Mouse (Mus musculus) ES-E14 (cell line): ENCODE data around the gene Pacrg. TPM values are rescaled to one million over a fixed set of nuclear protein-coding genes. Genes with fewer than 3 reads are reported as not detected.

Experiments used
- DNase-seq: peaks from one replicate; pipeline ENCODE4 v3.0.0-alpha.2; 2013; ENCODE audit warnings: low read depth, low spot score
- H3K27ac ChIP-seq: 2 replicates; pipeline ENCODE4 v1.5.1; 2012; ENCODE audit warnings: low read depth, mild to moderate bottlenecking, low read length, moderate library complexity, mixed read lengths; ENCODE audit not compliant: poor library complexity, insufficient read depth, severe bottlenecking
- H3K36me3 ChIP-seq: 2 replicates; pipeline ENCODE4 v1.6.1; 2012; ENCODE audit warnings: mild to moderate bottlenecking, low read length, moderate library complexity, mixed read lengths; ENCODE audit not compliant: control insufficient read depth, poor library complexity, insufficient read depth, severe bottlenecking
- H3K4me1 ChIP-seq, 2 experiments: fragments of 150-350 bp in 1 of 2; sonication (generic) in 1 of 2; 2 replicates each; pipeline ENCODE4 v1.6.1; 2012; ENCODE audit warnings: low read length in 2 of 2, mild to moderate bottlenecking in 1 of 2, mixed read lengths in 1 of 2; ENCODE audit not compliant: control insufficient read depth in 2 of 2, insufficient read depth in 2 of 2, poor library complexity in 1 of 2
- H3K4me3 ChIP-seq, 2 experiments: fragments of 150-350 bp in 1 of 2; sonication (generic) in 1 of 2; 2 replicates each; pipeline ENCODE4 v1.5.1; 2012; ENCODE audit warnings: low read length in 2 of 2, low read depth in 1 of 2, mild to moderate bottlenecking in 1 of 2, mixed read lengths in 1 of 2; ENCODE audit not compliant: insufficient read depth in 1 of 2, poor library complexity in 1 of 2, severe bottlenecking in 1 of 2
- H3K9ac ChIP-seq: 2 replicates; pipeline ENCODE4 v1.6.1; 2012; ENCODE audit warnings: low read depth, mild to moderate bottlenecking, low read length, mixed read lengths; ENCODE audit not compliant: poor library complexity, insufficient read depth, severe bottlenecking
- H3K9me3 ChIP-seq: fragments of 150-350 bp; sonication (generic); 2 replicates; pipeline ENCODE4 v1.6.1; 2012; ENCODE audit warnings: low read depth, mild to moderate bottlenecking, low read length; ENCODE audit not compliant: control insufficient read depth, insufficient read depth
- CHD2 ChIP-seq: IDR thresholded peaks from 2 replicates; pipeline ENCODE4 v1.6.1; 2014; ENCODE audit warnings: mild to moderate bottlenecking, low read depth, low read length, inconsistent platforms
- HCFC1 ChIP-seq: IDR thresholded peaks from 2 replicates; pipeline ENCODE4 v1.6.1; 2012; ENCODE audit warnings: low read length, inconsistent platforms, borderline replicate concordance; ENCODE audit not compliant: insufficient read depth
- MAFK ChIP-seq: IDR thresholded peaks from 2 replicates; pipeline ENCODE4 v1.6.1; 2014; ENCODE audit warnings: mild to moderate bottlenecking, low read depth, low read length, inconsistent platforms; ENCODE audit not compliant: insufficient read depth
- ZC3H11A ChIP-seq: IDR thresholded peaks from 2 replicates; pipeline ENCODE4 v1.6.1; 2012; ENCODE audit warnings: low read depth, mild to moderate bottlenecking, inconsistent platforms, low read length, borderline replicate concordance
- ZNF384 ChIP-seq: IDR thresholded peaks from 2 replicates; pipeline ENCODE4 v1.6.1; 2012; ENCODE audit warnings: low read depth, low read length, inconsistent platforms
- in situ Hi-C, 2 experiments: fragments of 600-800 bp; cut with MboI; formaldehyde crosslinking; loops; one replicate each; pipeline ENCODE4 v1.15.1; 2025; ENCODE audit warnings: low sequenced_read_pairs in 2 of 2, inconsistent platforms in 1 of 2; ENCODE audit not compliant: unreplicated experiment in 2 of 2
- total RNA-seq: library from RNA; depleted of rRNA; stranded (reverse); fragments of 300-350 nt; gene quantifications from 2 replicates; pipeline ENCODE4 v1.2.3, GENCODE M21; 2012

Pacrg gene
- total RNA-seq, 1 experiment = 0.27 TPM

- in situ Hi-C loops = no loop called here
- DNase-seq = peak; percentile 68
- Histone ChIP-seq H3K27ac (peak overlapping the region; percentile 85; the same call in 1 of the 2 replicates), H3K4me3 (0 out of 4 replicates have a peak overlapping the region, but pooled peaks of 1 of the 2 experiments have one; percentile 21), H3K9me3 (no peaks in the 10 kb centered on the region), H3K4me1 (peaks cover 14 to 27% of the 10 kb centered on the region in 2 experiments), H3K9ac (no peak overlapping the region), H3K36me3 (no peaks in the 10 kb centered on the region)
- no peak for TF ChIP-seq HCFC1
- TF ChIP-seq MAFK = no peak
- no peak for TF ChIP-seq CHD2
- no peak for TF ChIP-seq ZNF384
- TF ChIP-seq ZC3H11A = no peak
Measured at GRCm38 (mm10) chr17:10365501-10366482, 474.3 kb downstream of the Pacrg start.

- TF ChIP-seq CHD2 (no peak), MAFK (no peak), ZNF384 (no peak), ZC3H11A (no peak), HCFC1 (no peak)
- H3K9ac ChIP-seq = no peak overlapping the region
- H3K27ac ChIP-seq = no peak overlapping the region
- H3K4me3 ChIP-seq = no peak overlapping the region
- H3K4me1 ChIP-seq = peaks cover 12 to 20% of the 10 kb centered on the region in 2 experiments
- in situ Hi-C loops = no loop called here
- no peaks in the 10 kb centered on the region for H3K9me3 ChIP-seq
- no peaks in the 10 kb centered on the region for H3K36me3 ChIP-seq
- no peak for DNase-seq
Measured at GRCm38 (mm10) chr17:10363151-10363550, 477.0 kb downstream of the Pacrg start.

- TF ChIP-seq CHD2 = no peak
- no peak for TF ChIP-seq ZC3H11A
- no peak for TF ChIP-seq MAFK
- TF ChIP-seq ZNF384 = no peak
- no peak for TF ChIP-seq HCFC1
- no peak overlapping the region for H3K9ac ChIP-seq
- no peak overlapping the region for H3K4me3 ChIP-seq
- no peak overlapping the region for H3K27ac ChIP-seq
- DNase-seq = no peak
- peaks cover 4 to 23% of the 10 kb centered on the region in 2 experiments for H3K4me1 ChIP-seq
- no peaks in the 10 kb centered on the region for H3K9me3 ChIP-seq
- no peaks in the 10 kb centered on the region for H3K36me3 ChIP-seq
- in situ Hi-C loops = no loop called here
Measured at GRCm38 (mm10) chr17:10361882-10362291, 478.2 kb downstream of the Pacrg start.

- no peak overlapping the region for H3K4me3 ChIP-seq
- no peak for TF ChIP-seq CHD2
- no peak for TF ChIP-seq MAFK
- no peak for TF ChIP-seq ZNF384
- in situ Hi-C loops = no loop called here
- H3K9ac ChIP-seq = no peak overlapping the region
- no peaks in the 10 kb centered on the region for H3K36me3 ChIP-seq
- H3K9me3 ChIP-seq = no peaks in the 10 kb centered on the region
- peaks cover 2 to 30% of the 10 kb centered on the region in 2 experiments for H3K4me1 ChIP-seq
- no peak overlapping the region for H3K27ac ChIP-seq
- no peak for DNase-seq
Measured at GRCm38 (mm10) chr17:10360738-10361137, 479.4 kb downstream of the Pacrg start.
